ENCODE assay signal across 8 mouse cellular contexts in genomic region chr19:7421602-7422591, GRCm38 (mm10). TPM values are rescaled to one million over a fixed set of nuclear protein-coding genes. Genes with fewer than 3 reads are reported as not detected.
DNase-seq lines count a peak whose midpoint lies in the region; ATAC-seq lines count a peak whose summit lies in the region.

No protein-coding gene starts in this region.

- H3K36me3 ChIP-seq in embryonic facial prominence, embryonic 14.5 days (ENCODE audit: control insufficient read depth, insufficient read depth, low read length) = peaks cover 70% of the 10 kb centered on the region
- peaks cover 71% of the 10 kb centered on the region for H3K36me3 ChIP-seq in heart, embryonic 13.5 days
- H3K36me3 ChIP-seq in liver, embryonic 15.5 days (replicated peaks) = peaks cover 53% of the 10 kb centered on the region

- H3K4me3 ChIP-seq in embryonic facial prominence, embryonic 14.5 days (ENCODE audit: low read depth, low read length) = peak overlapping the region; percentile 22
- H3K4me3 ChIP-seq in heart, embryonic 13.5 days = peak overlapping the region; percentile 31
- 0 out of 2 replicates have a peak overlapping the region, but pooled peaks have one; percentile 10 for H3K4me3 ChIP-seq in liver, embryonic 15.5 days (replicated peaks)

- H3K4me1 ChIP-seq in embryonic facial prominence, embryonic 14.5 days (ENCODE audit: control insufficient read depth, insufficient read depth, low read length) = peaks cover 47% of the 10 kb centered on the region
- peaks cover 72% of the 10 kb centered on the region for H3K4me1 ChIP-seq in heart, embryonic 13.5 days
- peaks cover 64% of the 10 kb centered on the region for H3K4me1 ChIP-seq in liver, embryonic 15.5 days (replicated peaks)

- WGBS in embryonic facial prominence, embryonic 14.5 days = 15% methylated on average over 27 of the region's 48 CpGs
- 15% methylated on average over 44 of the region's 48 CpGs for WGBS in heart, embryonic 13.5 days
- 73% methylated on average over 48 of the region's 48 CpGs for WGBS in liver, embryonic 15.5 days (ENCODE audit: insufficient replicate concordance)

- H3K9me3 ChIP-seq in embryonic facial prominence, embryonic 14.5 days (ENCODE audit: control insufficient read depth, low read length) = no peaks in the 10 kb centered on the region
- no peaks in the 10 kb centered on the region for H3K9me3 ChIP-seq in heart, embryonic 13.5 days
- no peaks in the 10 kb centered on the region for H3K9me3 ChIP-seq in liver, embryonic 15.5 days (replicated peaks)

- DNase-seq in thymus, postnatal 14 days = peak; percentile 25
- DNase-seq in thymus, postnatal 10 days (ENCODE audit: low spot score in 2 of 2) = no peak
- DNase-seq in embryonic facial prominence, embryonic 14.5 days (ENCODE audit: low spot score) = peak; percentile 76
- DNase-seq in layer of hippocampus, adult 18-20 months (ENCODE audit: low spot score in 2 of 2) = peak; percentile 51 to 63
- DNase-seq in ovary, adult 18-20 months (ENCODE audit: low spot score) = peak; percentile 44
- DNase-seq in spleen, postnatal 10 days (ENCODE audit: low spot score in 2 of 2) = no peak

- peak overlapping the region; percentile 65 for H3K27ac ChIP-seq in embryonic facial prominence, embryonic 14.5 days (replicated peaks; ENCODE audit: low read depth, low read length)
- H3K27ac ChIP-seq in heart, embryonic 13.5 days (replicated peaks) = peak overlapping the region; percentile 74
- no peak overlapping the region for H3K27ac ChIP-seq in liver, embryonic 15.5 days (replicated peaks)

- no peaks in the 10 kb centered on the region for H3K27me3 ChIP-seq in embryonic facial prominence, embryonic 14.5 days (replicated peaks; ENCODE audit: control insufficient read depth, insufficient read depth, low read length)
- H3K27me3 ChIP-seq in heart, embryonic 13.5 days (replicated peaks) = no peaks in the 10 kb centered on the region
- H3K27me3 ChIP-seq in liver, embryonic 15.5 days = peaks cover 9% of the 10 kb centered on the region

- ATAC-seq in embryonic facial prominence, embryonic 14.5 days (ENCODE audit: low read depth) = peak; percentile 5; the same call in 1 of the 2 replicates
- peak; percentile 2; the same call in 1 of the 2 replicates for ATAC-seq in heart, embryonic 13.5 days (ENCODE audit: extremely low read depth, insufficient number of reproducible peaks, low FRiP score, low TSS enrichment)
- no peak for ATAC-seq in liver, embryonic 15.5 days (ENCODE audit: insufficient read depth)

- H3K9ac ChIP-seq in embryonic facial prominence, embryonic 14.5 days (ENCODE audit: low read depth, low read length) = peak overlapping the region; percentile 50
- H3K9ac ChIP-seq in heart, embryonic 13.5 days = peak overlapping the region; percentile 73
- H3K9ac ChIP-seq in liver, embryonic 15.5 days = no peak overlapping the region

- H3K4me2 ChIP-seq in embryonic facial prominence, embryonic 14.5 days (ENCODE audit: low read depth, low read length) = peak overlapping the region; percentile 48
- peak overlapping the region; percentile 60 for H3K4me2 ChIP-seq in heart, embryonic 13.5 days
- H3K4me2 ChIP-seq in liver, embryonic 15.5 days = peak overlapping the region; percentile 54

RNA-seq across cellular contexts. Expression of gene 2700081O15Rik, which starts 4.5 kb away (rescaled TPM):
- polyA plus RNA-seq in embryonic facial prominence, embryonic 14.5 days (2014; fragmentation: Nextera tagmentation; extraction: Ambion mirVana) = 10.3 and 11.2 TPM in 2 replicates
- 3.5 and 3.7 TPM in 2 replicates for polyA plus RNA-seq in heart, embryonic 13.5 days (2015; fragmentation: Nextera tagmentation; extraction: Ambion mirVana)
- 10 to 100 TPM; 43.8 to 44.2 TPM for total RNA-seq in layer of hippocampus, adult 18-20 months (2021)
- 0.68 and 0.88 TPM in 2 replicates for polyA plus RNA-seq in liver, embryonic 15.5 days (2015; fragmentation: Nextera tagmentation; extraction: Ambion mirVana)

RNA-seq across cellular contexts. Expression of gene Spindoc, which starts 39.1 kb away (rescaled TPM):
- 18.8 and 23.5 TPM in 2 replicates for polyA plus RNA-seq in embryonic facial prominence, embryonic 14.5 days (2014; fragmentation: Nextera tagmentation; extraction: Ambion mirVana)
- polyA plus RNA-seq in heart, embryonic 13.5 days (2015; fragmentation: Nextera tagmentation; extraction: Ambion mirVana) = 18.8 and 22.3 TPM in 2 replicates
- 10 to 100 TPM; 33.6 to 34.2 TPM for total RNA-seq in layer of hippocampus, adult 18-20 months (2021)
- 3.2 and 3.7 TPM in 2 replicates for polyA plus RNA-seq in liver, embryonic 15.5 days (2015; fragmentation: Nextera tagmentation; extraction: Ambion mirVana)

Comparison
In these comparisons a context has a peak if more than half of its experiments do, and no peak if none do; other contexts are left out.
1. DNase-seq: peak in thymus, postnatal 14 days (single experiment), embryonic facial prominence, embryonic 14.5 days (single experiment), layer of hippocampus, adult 18-20 months (2 of 2) and ovary, adult 18-20 months (single experiment); none in thymus, postnatal 10 days (0 of 2) and spleen, postnatal 10 days (0 of 2).
2. Peak in every context shown above with its lines, with median percentiles within 50 percentile points of each other: H3K4me2 ChIP-seq and H3K4me3 ChIP-seq.